Mouse (Mus musculus) cortical plate, adult 2 months (tissue): ENCODE measurements at regions not wholly inside any gene's neighbourhood (a gene's known extent, or its start where the extent isn't known, plus 50 kb on each side); places are given as distances from the start of the nearest gene placed in this dataset.

Experiments used
- H3K27ac ChIP-seq: fragments of 200-500 bp; 2 replicates; pipeline ENCODE4 v1.5.1; 2012; ENCODE audit warnings: low read length, control low read depth, inconsistent platforms; ENCODE audit not compliant: insufficient read depth
- H3K4me1 ChIP-seq: fragments of 200-500 bp; 2 replicates; pipeline ENCODE4 v1.6.1; 2011; ENCODE audit warnings: low read length; ENCODE audit not compliant: control insufficient read depth, insufficient read depth
- H3K4me3 ChIP-seq: fragments of 200-500 bp; 2 replicates; pipeline ENCODE4 v1.5.1; 2011; ENCODE audit warnings: mild to moderate bottlenecking, low read length, control low read depth; ENCODE audit not compliant: insufficient read depth
- CTCF ChIP-seq: fragments of 200-500 bp; IDR thresholded peaks from 2 replicates; pipeline ENCODE4 v1.5.1; 2011; ENCODE audit warnings: mild to moderate bottlenecking, control low read depth, low read length; ENCODE audit not compliant: insufficient read depth; ENCODE audit errors: extremely low read depth
- POLR2A ChIP-seq: fragments of 200-500 bp; IDR thresholded peaks from 2 replicates; pipeline ENCODE4 v1.6.1; 2011; ENCODE audit warnings: mild to moderate bottlenecking, low read length, control low read depth; ENCODE audit not compliant: insufficient read depth; ENCODE audit errors: extremely low read depth

DNA sequence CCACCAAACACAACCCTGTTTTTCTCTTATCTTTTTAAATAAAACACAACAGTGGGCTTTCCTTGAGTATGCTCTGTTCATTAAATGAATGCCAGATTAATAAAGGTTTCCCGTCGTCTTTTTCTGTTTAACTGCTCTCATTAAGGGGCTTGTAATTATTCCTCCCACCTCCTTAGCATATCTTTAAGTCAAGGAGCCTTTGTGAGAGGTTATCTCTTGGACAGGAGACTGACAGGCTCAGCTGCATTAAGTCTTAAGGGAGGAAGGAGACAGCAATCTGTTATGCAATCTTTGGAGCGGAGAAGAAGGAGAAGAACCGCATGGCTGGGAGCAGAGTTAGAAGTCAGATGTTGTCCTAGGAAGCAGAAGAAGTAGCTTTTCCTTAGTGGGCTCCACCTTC, 111.3 kb upstream of the Syt6 start:
- TF ChIP-seq CTCF (no peak), POLR2A (no peak)
- Histone ChIP-seq H3K27ac (no peak overlapping the region), H3K4me1 (no peaks in the 10 kb centered on the region), H3K4me3 (no peak overlapping the region)

DNA sequence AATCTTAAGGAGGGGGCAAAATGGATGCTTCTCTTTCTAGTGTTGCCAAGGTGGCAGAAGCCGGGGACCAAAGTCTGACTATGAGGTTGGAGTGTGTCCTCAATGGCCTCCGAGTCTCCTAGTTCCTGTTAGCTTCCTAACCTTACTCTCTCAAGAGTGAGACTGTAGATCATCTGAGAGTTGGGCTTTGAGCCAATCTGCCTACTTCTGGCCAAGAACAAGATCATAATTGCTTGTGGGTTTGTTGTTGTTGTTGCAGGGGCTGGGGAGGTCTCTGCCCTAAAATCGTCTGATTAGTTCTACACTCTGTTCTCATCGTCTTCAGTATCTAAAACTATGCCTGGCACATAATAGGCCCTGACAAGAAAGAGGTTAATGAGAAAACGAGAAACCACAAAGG, 110.8 kb upstream of the Syt6 start:
- TF ChIP-seq POLR2A (no peak), CTCF (no peak)
- Histone ChIP-seq H3K27ac (no peak overlapping the region), H3K4me1 (no peaks in the 10 kb centered on the region), H3K4me3 (no peak overlapping the region)

DNA sequence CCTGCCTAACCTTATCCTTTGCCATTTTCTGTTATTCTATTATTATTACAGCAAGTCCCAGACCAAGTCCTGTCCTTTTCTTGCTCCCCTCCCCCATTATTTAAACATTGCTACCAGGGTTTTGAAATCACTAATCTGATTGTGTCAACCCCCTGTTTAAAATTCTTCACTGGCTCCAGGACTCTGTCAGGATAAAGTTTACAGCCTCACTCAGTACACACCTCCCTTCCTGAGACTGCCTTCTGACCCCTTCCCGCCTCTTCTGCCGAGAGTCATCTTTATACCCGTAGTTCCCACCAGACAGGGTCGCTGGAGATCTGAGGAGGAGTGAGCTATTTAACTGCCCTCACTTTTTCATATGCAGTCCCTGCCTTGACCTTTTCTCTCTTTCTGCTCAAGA, 110.3 kb upstream of the Syt6 start:
- no peaks in the 10 kb centered on the region for H3K4me1 ChIP-seq
- no peak overlapping the region for H3K27ac ChIP-seq
- no peak overlapping the region for H3K4me3 ChIP-seq
- TF ChIP-seq POLR2A (no peak), CTCF (no peak)

DNA sequence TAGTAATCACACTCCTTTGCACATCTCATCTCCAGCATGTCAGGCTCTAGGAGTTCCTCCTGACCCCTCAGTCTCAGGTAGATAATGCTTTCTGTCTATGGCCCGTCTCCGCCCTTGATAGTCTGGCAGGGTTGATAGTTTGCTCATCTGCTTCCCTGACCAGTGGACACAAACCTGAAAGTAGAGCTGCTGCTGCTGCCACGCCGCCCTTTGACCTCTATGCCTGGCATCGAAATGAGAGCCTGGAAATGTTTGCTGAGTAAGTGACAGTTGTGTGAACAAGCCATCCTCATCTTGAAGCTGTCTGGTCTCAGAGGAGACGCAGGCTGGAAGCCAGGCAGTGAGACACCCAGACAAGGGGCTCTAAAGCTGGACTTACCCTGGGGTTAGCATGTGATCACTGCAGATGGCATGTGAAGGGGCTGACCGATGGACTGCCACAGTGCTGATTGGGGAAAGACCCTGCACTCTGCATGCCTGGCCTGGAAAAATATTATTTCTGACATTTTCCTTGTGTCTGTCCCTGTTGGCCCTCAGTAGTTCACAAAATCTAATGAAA, 109.8 kb upstream of the Syt6 start:
- TF ChIP-seq POLR2A (no peak), CTCF (no peak)
- H3K27ac ChIP-seq: no peak overlapping the region
- no peak overlapping the region for H3K4me3 ChIP-seq
- no peaks in the 10 kb centered on the region for H3K4me1 ChIP-seq

DNA sequence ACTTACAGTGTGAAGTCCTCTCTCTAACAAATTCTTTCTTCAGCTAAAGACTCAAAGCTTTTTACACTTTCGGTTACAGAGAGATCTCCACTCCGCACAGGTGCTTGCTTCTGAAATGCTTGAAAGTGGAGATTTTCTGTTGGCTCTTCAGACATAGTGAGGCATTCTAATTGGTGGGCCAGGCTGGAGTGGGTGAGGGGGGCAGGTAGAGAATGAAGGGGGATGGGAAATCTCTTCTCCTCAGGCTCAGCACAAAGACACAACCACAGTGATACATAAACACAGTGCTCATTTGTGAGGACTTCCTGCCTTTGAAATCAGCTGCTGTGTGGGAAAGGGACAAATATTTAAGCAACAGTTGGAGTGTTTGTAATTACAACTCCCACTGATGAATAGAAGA, 109.1 kb upstream of the Syt6 start:
- Histone ChIP-seq H3K4me1 (no peaks in the 10 kb centered on the region), H3K4me3 (no peak overlapping the region), H3K27ac (no peak overlapping the region)
- TF ChIP-seq POLR2A (no peak), CTCF (no peak)

DNA sequence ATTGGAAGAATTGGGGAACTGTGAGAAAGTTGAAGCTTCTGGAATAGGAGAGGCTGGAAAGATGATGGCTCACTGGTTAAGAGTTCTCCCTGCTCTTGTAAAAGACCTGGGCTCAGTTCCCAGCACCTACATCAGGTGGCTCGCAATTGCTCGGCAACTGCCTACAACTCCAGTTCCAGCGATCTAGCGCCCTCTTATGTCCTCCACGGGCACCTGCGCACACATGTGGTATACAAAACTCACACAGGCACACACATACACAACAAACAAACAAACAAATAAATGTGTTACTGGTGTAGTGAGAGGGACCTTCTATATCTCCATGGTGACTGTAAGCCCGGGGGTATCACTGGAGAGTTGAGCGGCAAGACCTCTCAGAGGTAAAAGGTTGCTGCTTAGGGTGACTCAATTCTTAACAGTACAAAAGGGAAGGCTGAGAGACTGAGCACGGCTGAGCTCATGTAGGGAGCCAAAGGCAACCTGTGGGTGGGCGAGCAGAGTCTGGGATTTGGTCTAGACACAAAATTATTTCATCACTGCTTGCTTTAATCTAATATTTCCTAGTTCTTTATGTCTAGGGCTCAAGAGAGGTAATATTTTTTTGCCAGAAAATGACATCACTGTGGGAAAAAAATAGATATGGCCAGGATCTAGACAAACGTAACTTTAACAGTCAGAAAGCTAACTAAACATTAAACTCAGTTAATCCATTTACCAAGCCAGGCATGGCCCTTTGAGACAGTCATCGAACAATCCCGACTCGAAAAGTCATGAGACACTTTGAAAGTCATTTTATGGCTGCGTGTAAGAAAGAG, 104.2 kb upstream of the Syt6 start:
- TF ChIP-seq POLR2A: no peak
- no peak for TF ChIP-seq CTCF
- no peak overlapping the region for H3K4me3 ChIP-seq
- H3K27ac ChIP-seq: no peak overlapping the region
- no peaks in the 10 kb centered on the region for H3K4me1 ChIP-seq

DNA sequence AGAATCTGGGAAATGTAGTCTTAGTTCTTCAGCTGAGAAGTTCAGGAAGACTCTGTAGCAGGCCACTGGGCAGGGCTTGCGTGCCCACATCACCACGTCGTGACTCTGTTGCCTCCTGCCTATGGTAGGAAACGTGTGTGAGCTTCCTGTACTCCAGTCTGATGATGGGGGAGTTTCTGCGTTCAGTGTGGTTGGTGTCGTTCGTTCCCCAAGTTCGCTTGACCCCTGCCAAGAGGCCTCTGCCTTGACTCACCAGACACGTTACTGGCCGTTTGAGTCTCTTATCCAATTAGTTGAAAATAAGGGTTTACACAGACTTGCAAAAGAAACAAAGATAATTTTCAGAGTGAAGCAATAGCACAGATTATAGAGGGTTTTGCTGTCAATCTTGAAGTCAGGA, 102.4 kb upstream of the Syt6 start:
- no peak overlapping the region for H3K27ac ChIP-seq
- TF ChIP-seq CTCF: no peak
- TF ChIP-seq POLR2A: no peak
- no peaks in the 10 kb centered on the region for H3K4me1 ChIP-seq
- no peak overlapping the region for H3K4me3 ChIP-seq

DNA sequence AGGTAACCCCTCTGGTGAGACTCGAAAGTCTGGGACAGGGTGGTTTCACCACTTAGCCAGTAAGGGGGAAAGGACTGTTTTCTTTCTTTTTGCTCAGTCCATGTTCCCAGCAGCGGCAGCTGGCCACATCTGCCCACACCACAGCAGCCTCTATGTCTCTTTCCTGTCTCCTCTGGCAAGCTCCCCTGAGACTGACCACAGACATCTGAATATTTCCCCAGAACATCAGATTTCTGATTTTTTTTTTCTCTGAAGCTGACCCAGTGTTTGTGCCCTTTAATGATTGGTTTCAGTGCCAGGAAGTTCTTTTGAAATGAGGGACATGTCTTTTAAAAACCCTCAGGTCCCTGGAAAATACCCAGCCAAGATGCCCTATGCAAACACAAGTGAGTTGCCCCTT, 101.7 kb upstream of the Syt6 start:
- H3K4me3 ChIP-seq: no peak overlapping the region

DNA sequence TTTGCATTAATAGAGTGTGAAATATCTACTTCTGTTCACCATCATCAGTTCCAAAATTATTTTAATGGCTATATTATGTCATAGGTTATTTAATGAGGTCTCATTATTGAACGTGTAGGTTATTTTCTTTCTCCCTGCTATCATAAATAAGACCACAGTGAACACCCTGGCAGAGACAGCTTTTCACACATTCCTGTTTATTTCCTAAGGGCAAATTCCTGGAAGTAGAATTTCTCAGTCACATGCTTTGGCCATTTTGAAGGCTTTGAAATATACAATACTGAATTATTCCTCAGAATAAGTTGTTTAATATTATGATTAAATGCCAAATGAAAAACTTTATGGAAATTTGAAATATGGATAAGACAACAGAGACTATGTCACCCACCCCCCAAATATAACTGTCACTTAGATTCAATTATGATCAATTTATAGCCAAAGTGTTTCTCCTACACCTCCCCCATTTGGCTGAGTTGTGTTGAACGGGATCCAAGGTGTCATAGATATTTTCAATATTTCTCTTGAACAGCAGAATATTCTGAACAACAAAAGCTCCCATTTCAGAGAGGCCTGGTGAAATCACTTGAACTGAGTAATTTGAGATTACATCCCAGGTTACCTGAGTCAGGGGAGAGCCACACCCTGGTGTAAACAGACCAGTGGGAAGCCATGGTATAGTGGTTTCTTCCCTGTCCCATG, 95.0 kb upstream of the Syt6 start:
- no peak overlapping the region for H3K27ac ChIP-seq
- no peak overlapping the region for H3K4me3 ChIP-seq
- no peaks in the 10 kb centered on the region for H3K4me1 ChIP-seq
- TF ChIP-seq POLR2A (no peak), CTCF (no peak)

More for the DNA sequence above, 101.7 kb upstream of the Syt6 start:
- no peak for TF ChIP-seq CTCF
- no peak for TF ChIP-seq POLR2A
- H3K4me1 ChIP-seq: no peaks in the 10 kb centered on the region
- H3K27ac ChIP-seq: no peak overlapping the region

DNA sequence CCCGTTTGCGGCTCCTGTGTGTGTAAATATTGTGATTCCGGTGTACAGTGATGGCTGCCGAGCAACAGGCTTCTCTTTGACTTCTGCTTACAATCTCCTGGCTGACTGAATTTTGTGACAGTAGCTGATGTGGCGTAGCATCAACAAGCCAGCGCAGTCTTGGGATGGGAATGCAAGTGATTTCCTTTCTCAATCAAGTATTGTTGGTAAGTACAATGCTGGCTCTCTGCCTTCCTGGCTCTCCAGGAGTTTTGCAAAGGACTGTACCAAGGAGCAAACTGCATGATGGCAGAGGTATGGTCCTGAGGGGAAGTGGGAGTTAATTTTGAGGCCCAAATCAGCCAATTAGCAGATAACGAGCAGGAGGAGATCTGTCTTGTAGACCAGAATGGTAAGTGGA, 94.4 kb upstream of the Syt6 start:
- no peak overlapping the region for H3K27ac ChIP-seq
- H3K4me1 ChIP-seq: no peaks in the 10 kb centered on the region
- no peak overlapping the region for H3K4me3 ChIP-seq
- no peak for TF ChIP-seq CTCF
- no peak for TF ChIP-seq POLR2A
